Mouse (Mus musculus): Measurements from ENCODE around the gene Trpc4. TPM values are rescaled to one million over a fixed set of nuclear protein-coding genes. Genes with fewer than 3 reads are reported as not detected.

Trpc4 gene
- polyA plus RNA-seq (2014; fragmentation: Illumina TruSeq; extraction: RNeasy Lipid Tissue Mini Kit (QIAGEN cat#74804)), result 6.0 TPM

GRCm38 (mm10) chr3:54155639-54156315 is at the start of gene Trpc4:
Gene Trpc4 (plus strand): TSS chr3:54156035.

GRCm38 (mm10) chr3:54360897-54361296 is 205.1 kb downstream of the Trpc4 start, which contains the start of gene Postn:
Gene Postn (plus strand): TSS chr3:54361109.

Other genes starting within 250 kb of the Trpc4 start
- 357 TPM for gene Postn, start 205.1 kb downstream of the Trpc4 start, polyA plus RNA-seq (2014; fragmentation: Illumina TruSeq; extraction: RNeasy Lipid Tissue Mini Kit (QIAGEN cat#74804))